Mouse (Mus musculus): Measurements from ENCODE around the gene Fpr1. TPM values are rescaled to one million over a fixed set of nuclear protein-coding genes. Genes with fewer than 3 reads are reported as not detected.

Gene Fpr1
- polyA plus RNA-seq, 1 experiment from 2014 or later = 0.29 TPM

- Histone ChIP-seq H3K4me2 (ENCODE audit: low read depth, low read length) (no peak within 1 kb of the TSS), H3K9ac (ENCODE audit: low read depth, low read length) (no peak within 1 kb of the TSS), H3K9me3 (ENCODE audit: control insufficient read depth, low read length) (no peaks in the 10 kb centered on the region), H3K27ac (ENCODE audit: low read length) (no peak within 1 kb of the TSS), H3K4me3 (ENCODE audit: low read length) (no peak within 1 kb of the TSS), H3K4me1 (ENCODE audit: control insufficient read depth, insufficient read depth, low read length) (no peaks in the 10 kb centered on the region), H3K36me3 (ENCODE audit: control insufficient read depth, insufficient read depth, low read length) (no peaks in the 10 kb centered on the region), H3K27me3 (replicated peaks; ENCODE audit: control insufficient read depth, insufficient read depth, low read length) (no peaks in the 10 kb centered on the region)
- 60% methylated on average over 1 of the region's 1 CpGs for WGBS
- ATAC-seq = no peak
Observed at GRCm38 (mm10) chr17:17887774-17888248, 4.1 kb upstream of the Fpr1 start, which contains the start of the genes Fpr2 and Fpr3. Gene Fpr2 (plus strand): TSS chr17:17887824. Gene Fpr3 (plus strand): TSS chr17:17887852.

- Histone ChIP-seq H3K4me3 (ENCODE audit: low read length) (no peak overlapping the region), H3K4me2 (ENCODE audit: low read depth, low read length) (no peak overlapping the region), H3K36me3 (ENCODE audit: control insufficient read depth, insufficient read depth, low read length) (no peaks in the 10 kb centered on the region), H3K27ac (ENCODE audit: low read length) (no peak overlapping the region), H3K9me3 (ENCODE audit: control insufficient read depth, low read length) (no peaks in the 10 kb centered on the region), H3K4me1 (ENCODE audit: control insufficient read depth, insufficient read depth, low read length) (no peaks in the 10 kb centered on the region), H3K27me3 (replicated peaks; ENCODE audit: control insufficient read depth, insufficient read depth, low read length) (no peaks in the 10 kb centered on the region), H3K9ac (ENCODE audit: low read depth, low read length) (no peak overlapping the region)
- 70% methylated on average over 3 of the region's 3 CpGs for WGBS
- ATAC-seq = no peak
Observed at GRCm38 (mm10) chr17:17882672-17883071, 1.1 kb downstream of the Fpr1 start.

- Histone ChIP-seq H3K9me3 (ENCODE audit: control insufficient read depth, low read length) (no peaks in the 10 kb centered on the region), H3K27me3 (replicated peaks; ENCODE audit: control insufficient read depth, insufficient read depth, low read length) (no peaks in the 10 kb centered on the region), H3K9ac (ENCODE audit: low read depth, low read length) (no peak overlapping the region), H3K27ac (ENCODE audit: low read length) (no peak overlapping the region), H3K36me3 (ENCODE audit: control insufficient read depth, insufficient read depth, low read length) (no peaks in the 10 kb centered on the region), H3K4me3 (ENCODE audit: low read length) (no peak overlapping the region), H3K4me2 (ENCODE audit: low read depth, low read length) (no peak overlapping the region), H3K4me1 (ENCODE audit: control insufficient read depth, insufficient read depth, low read length) (no peaks in the 10 kb centered on the region)
- WGBS = 90% methylated on average over 1 of the region's 1 CpGs
- no peak for ATAC-seq
Observed at GRCm38 (mm10) chr17:17879347-17879746, 4.4 kb downstream of the Fpr1 start.

- Histone ChIP-seq H3K27ac (ENCODE audit: low read length) (no peak overlapping the region), H3K4me2 (ENCODE audit: low read depth, low read length) (no peak overlapping the region), H3K4me3 (ENCODE audit: low read length) (no peak overlapping the region), H3K9ac (ENCODE audit: low read depth, low read length) (no peak overlapping the region), H3K27me3 (replicated peaks; ENCODE audit: control insufficient read depth, insufficient read depth, low read length) (no peaks in the 10 kb centered on the region), H3K9me3 (ENCODE audit: control insufficient read depth, low read length) (no peaks in the 10 kb centered on the region), H3K36me3 (ENCODE audit: control insufficient read depth, insufficient read depth, low read length) (no peaks in the 10 kb centered on the region), H3K4me1 (ENCODE audit: control insufficient read depth, insufficient read depth, low read length) (no peaks in the 10 kb centered on the region)
- WGBS = 81% methylated on average over 2 of the region's 2 CpGs
- ATAC-seq = no peak
Observed at GRCm38 (mm10) chr17:17871697-17872096, 12.0 kb downstream of the Fpr1 start.

- no peaks in the 10 kb centered on the region for H3K9me3 ChIP-seq (ENCODE audit: control insufficient read depth, low read length)
- H3K4me1 ChIP-seq (ENCODE audit: control insufficient read depth, insufficient read depth, low read length) = no peaks in the 10 kb centered on the region
- WGBS = 69% methylated on average over 2 of the region's 2 CpGs
- no peak overlapping the region for H3K27ac ChIP-seq (ENCODE audit: low read length)
- no peak overlapping the region for H3K9ac ChIP-seq (ENCODE audit: low read depth, low read length)
- no peaks in the 10 kb centered on the region for H3K36me3 ChIP-seq (ENCODE audit: control insufficient read depth, insufficient read depth, low read length)
- no peaks in the 10 kb centered on the region for H3K27me3 ChIP-seq (replicated peaks; ENCODE audit: control insufficient read depth, insufficient read depth, low read length)
- no peak overlapping the region for H3K4me3 ChIP-seq (ENCODE audit: low read length)
- no peak overlapping the region for H3K4me2 ChIP-seq (ENCODE audit: low read depth, low read length)
- ATAC-seq = no peak
Observed at GRCm38 (mm10) chr17:17870892-17871550, 12.7 kb downstream of the Fpr1 start.

- H3K9ac ChIP-seq (ENCODE audit: low read depth, low read length) = no peak overlapping the region
- H3K27me3 ChIP-seq (replicated peaks; ENCODE audit: control insufficient read depth, insufficient read depth, low read length) = no peaks in the 10 kb centered on the region
- H3K4me1 ChIP-seq (ENCODE audit: control insufficient read depth, insufficient read depth, low read length) = no peaks in the 10 kb centered on the region
- WGBS = 88% methylated on average over 11 of the region's 11 CpGs
- no peaks in the 10 kb centered on the region for H3K9me3 ChIP-seq (ENCODE audit: control insufficient read depth, low read length)
- no peaks in the 10 kb centered on the region for H3K36me3 ChIP-seq (ENCODE audit: control insufficient read depth, insufficient read depth, low read length)
- no peak overlapping the region for H3K4me3 ChIP-seq (ENCODE audit: low read length)
- no peak overlapping the region for H3K4me2 ChIP-seq (ENCODE audit: low read depth, low read length)
- no peak overlapping the region for H3K27ac ChIP-seq (ENCODE audit: low read length)
- ATAC-seq = no peak
Observed at GRCm38 (mm10) chr17:17866801-17867469, 16.8 kb downstream of the Fpr1 start.

- no peak for ATAC-seq
Observed at GRCm38 (mm10) chr17:17865168-17865567, 18.6 kb downstream of the Fpr1 start.

GRCm38 (mm10) chr17:17862360-17862759 lies 21.4 kb downstream of the Fpr1 start:
- Histone ChIP-seq H3K4me1 (ENCODE audit: control insufficient read depth, insufficient read depth, low read length) (no peaks in the 10 kb centered on the region), H3K36me3 (ENCODE audit: control insufficient read depth, insufficient read depth, low read length) (no peaks in the 10 kb centered on the region), H3K9me3 (ENCODE audit: control insufficient read depth, low read length) (no peaks in the 10 kb centered on the region), H3K27me3 (replicated peaks; ENCODE audit: control insufficient read depth, insufficient read depth, low read length) (no peaks in the 10 kb centered on the region), H3K4me2 (ENCODE audit: low read depth, low read length) (no peak overlapping the region), H3K9ac (ENCODE audit: low read depth, low read length) (no peak overlapping the region), H3K4me3 (ENCODE audit: low read length) (no peak overlapping the region), H3K27ac (ENCODE audit: low read length) (no peak overlapping the region)
- ATAC-seq = no peak
- WGBS = 70% methylated on average over 1 of the region's 1 CpGs

More at GRCm38 (mm10) chr17:17865168-17865567, 18.6 kb downstream of the Fpr1 start:
- Histone ChIP-seq H3K9ac (ENCODE audit: low read depth, low read length) (no peak overlapping the region), H3K4me1 (ENCODE audit: control insufficient read depth, insufficient read depth, low read length) (no peaks in the 10 kb centered on the region), H3K9me3 (ENCODE audit: control insufficient read depth, low read length) (no peaks in the 10 kb centered on the region), H3K27ac (ENCODE audit: low read length) (no peak overlapping the region), H3K4me2 (ENCODE audit: low read depth, low read length) (no peak overlapping the region), H3K36me3 (ENCODE audit: control insufficient read depth, insufficient read depth, low read length) (no peaks in the 10 kb centered on the region), H3K27me3 (replicated peaks; ENCODE audit: control insufficient read depth, insufficient read depth, low read length) (no peaks in the 10 kb centered on the region), H3K4me3 (ENCODE audit: low read length) (no peak overlapping the region)
- 47% methylated on average over 2 of the region's 2 CpGs for WGBS

- no peak overlapping the region for H3K4me2 ChIP-seq (ENCODE audit: low read depth, low read length)
- H3K27me3 ChIP-seq (replicated peaks; ENCODE audit: control insufficient read depth, insufficient read depth, low read length) = no peaks in the 10 kb centered on the region
Observed at GRCm38 (mm10) chr17:17860110-17860509, 23.6 kb downstream of the Fpr1 start.

More at GRCm38 (mm10) chr17:17860110-17860509, 23.6 kb downstream of the Fpr1 start:
- Histone ChIP-seq H3K4me1 (ENCODE audit: control insufficient read depth, insufficient read depth, low read length) (no peaks in the 10 kb centered on the region), H3K27ac (ENCODE audit: low read length) (no peak overlapping the region), H3K4me3 (ENCODE audit: low read length) (no peak overlapping the region), H3K36me3 (ENCODE audit: control insufficient read depth, insufficient read depth, low read length) (no peaks in the 10 kb centered on the region), H3K9me3 (ENCODE audit: control insufficient read depth, low read length) (no peaks in the 10 kb centered on the region), H3K9ac (ENCODE audit: low read depth, low read length) (no peak overlapping the region)
- no peak for ATAC-seq
- 89% methylated on average over 3 of the region's 3 CpGs for WGBS

Measured in intestine, embryonic 16.5 days (tissue).